Mouse (Mus musculus) MEL (cell line): ENCODE results near the gene Zfp617. TPM values are rescaled to one million over a fixed set of nuclear protein-coding genes. Genes with fewer than 3 reads are reported as not detected.

Experiments
- DNase-seq: peaks from one replicate; pipeline ENCODE4 v3.0.0; 2011; ENCODE audit warnings: low read depth, low spot score
- H3K27ac ChIP-seq: 2 replicates; pipeline ENCODE4 v1.5.1; 2012; ENCODE audit warnings: low read depth, mild to moderate bottlenecking, control low read depth, low read length, moderate library complexity; ENCODE audit not compliant: control insufficient read depth
- H3K27me3 ChIP-seq, 2 experiments: fragments of 150-350 bp in 1 of 2; sonication (generic) in 1 of 2; 2 replicates each; pipeline ENCODE4 v1.6.1; 2012; ENCODE audit warnings: low read length in 2 of 2, mild to moderate bottlenecking in 2 of 2, improper control_type of control experiment in 1 of 2, moderate library complexity in 1 of 2; ENCODE audit not compliant: insufficient read depth in 2 of 2, control insufficient read depth in 1 of 2
- H3K36me3 ChIP-seq, 2 experiments: 2 replicates each; pipeline ENCODE4 v1.6.1; 2012 to 2014; ENCODE audit warnings: low read length in 2 of 2, improper control_type of control experiment in 1 of 2, inconsistent platforms in 1 of 2, mild to moderate bottlenecking in 1 of 2; ENCODE audit not compliant: insufficient read depth in 2 of 2, control insufficient read depth in 1 of 2
- H3K4me1 ChIP-seq, 2 experiments: fragments of 150-350 bp in 1 of 2; sonication (generic) in 1 of 2; 2 replicates each; pipeline ENCODE4 v1.6.1; 2012; ENCODE audit warnings: low read length in 2 of 2, improper control_type of control experiment in 1 of 2, mild to moderate bottlenecking in 1 of 2; ENCODE audit not compliant: insufficient read depth in 2 of 2, control insufficient read depth in 1 of 2
- H3K4me3 ChIP-seq, 2 experiments: fragments of 150-350 bp in 1 of 2; sonication (generic) in 1 of 2; 2 replicates each; pipeline ENCODE4 v1.5.1; 2012; ENCODE audit warnings: low read depth in 2 of 2, low read length in 2 of 2, mild to moderate bottlenecking in 2 of 2, moderate library complexity in 2 of 2, control low read depth in 1 of 2, improper control_type of control experiment in 1 of 2; ENCODE audit not compliant: control insufficient read depth in 1 of 2, insufficient read depth in 1 of 2
- H3K79me2 ChIP-seq: 2 replicates; pipeline ENCODE4 v1.6.1; 2012; ENCODE audit warnings: mild to moderate bottlenecking, low read length, moderate library complexity; ENCODE audit not compliant: control insufficient read depth, poor library complexity, insufficient read depth
- H3K9ac ChIP-seq: 2 replicates; pipeline ENCODE4 v1.6.1; 2012; ENCODE audit warnings: low read depth, mild to moderate bottlenecking, control low read depth, low read length, moderate library complexity; ENCODE audit not compliant: control insufficient read depth, poor library complexity, severe bottlenecking
- H3K9me3 ChIP-seq: fragments of 150-350 bp; sonication (generic); replicated peaks from 2 replicates; pipeline ENCODE4 v1.6.1; 2012; ENCODE audit warnings: mild to moderate bottlenecking, low read length, improper control_type of control experiment, moderate library complexity; ENCODE audit not compliant: insufficient read depth
- BHLHE40 ChIP-seq: IDR thresholded peaks from 2 replicates; pipeline ENCODE4 v1.6.1; 2012; ENCODE audit warnings: low read depth, mild to moderate bottlenecking, inconsistent platforms, low read length, improper control_type of control experiment, borderline replicate concordance
- CTCF ChIP-seq, 3 experiments: IDR thresholded peaks in 2 of 3; conservative IDR thresholded peaks in 1 of 3; 2 replicates each; pipeline ENCODE4 v1.5.1; 2011 to 2012; ENCODE audit warnings: low read length in 3 of 3, low read depth in 2 of 3, mild to moderate bottlenecking in 2 of 3, improper control_type of control experiment in 1 of 3, inconsistent platforms in 1 of 3, mixed read lengths in 1 of 3, moderate library complexity in 1 of 3; ENCODE audit not compliant: control insufficient read depth in 1 of 3, insufficient read depth in 1 of 3, poor library complexity in 1 of 3, severe bottlenecking in 1 of 3
- E2F4 ChIP-seq: IDR thresholded peaks from 2 replicates; pipeline ENCODE4 v1.6.1; 2011; ENCODE audit warnings: low read depth, low read length, improper control_type of control experiment, borderline replicate concordance
- ELF1 ChIP-seq: IDR thresholded peaks from 2 replicates; pipeline ENCODE4 v1.6.1; 2014; ENCODE audit warnings: low read depth, mild to moderate bottlenecking, inconsistent platforms, low read length, improper control_type of control experiment, moderate library complexity
- EP300 ChIP-seq, 2 experiments: IDR thresholded peaks; 2 replicates each; pipeline ENCODE4 v1.6.1; 2011; ENCODE audit warnings: improper control_type of control experiment in 2 of 2, low read length in 2 of 2, low read depth in 1 of 2, mild to moderate bottlenecking in 1 of 2
- HCFC1 ChIP-seq: IDR thresholded peaks from 2 replicates; pipeline ENCODE4 v1.6.1; 2012; ENCODE audit warnings: low read depth, mild to moderate bottlenecking, inconsistent platforms, low read length, improper control_type of control experiment, moderate library complexity
- MAZ ChIP-seq: IDR thresholded peaks from 2 replicates; pipeline ENCODE4 v1.6.1; 2012; ENCODE audit warnings: low read depth, mild to moderate bottlenecking, inconsistent platforms, low read length, improper control_type of control experiment
- MEF2A ChIP-seq: IDR thresholded peaks from 2 replicates; pipeline ENCODE4 v1.6.1; 2014; ENCODE audit warnings: low read depth, mild to moderate bottlenecking, inconsistent platforms, low read length, improper control_type of control experiment; ENCODE audit not compliant: poor library complexity, insufficient replicate concordance, severe bottlenecking; ENCODE audit errors: extremely low read depth
- MYB ChIP-seq: IDR thresholded peaks from 2 replicates; pipeline ENCODE4 v1.6.1; 2011; ENCODE audit warnings: mild to moderate bottlenecking, low read depth, low read length, improper control_type of control experiment
- NELFE ChIP-seq: IDR thresholded peaks from 2 replicates; pipeline ENCODE4 v1.6.1; 2011; ENCODE audit warnings: low read depth, low read length, improper control_type of control experiment
- NRF1 ChIP-seq: IDR thresholded peaks from 2 replicates; pipeline ENCODE4 v1.6.1; 2014; ENCODE audit warnings: low read depth, mild to moderate bottlenecking, inconsistent platforms, low read length, improper control_type of control experiment, moderate library complexity; ENCODE audit not compliant: poor library complexity, insufficient read depth, severe bottlenecking
- RAD21 ChIP-seq: IDR thresholded peaks from 2 replicates; pipeline ENCODE4 v1.6.1; 2011; ENCODE audit warnings: mild to moderate bottlenecking, low read depth, low read length, improper control_type of control experiment
- RCOR1 ChIP-seq: IDR thresholded peaks from 2 replicates; pipeline ENCODE4 v1.6.1; 2012; ENCODE audit warnings: low read depth, mild to moderate bottlenecking, inconsistent platforms, low read length, improper control_type of control experiment
- SIN3A ChIP-seq: IDR thresholded peaks from 2 replicates; pipeline ENCODE4 v1.6.1; 2012; ENCODE audit warnings: low read length, improper control_type of control experiment, inconsistent platforms
- TAL1 ChIP-seq: IDR thresholded peaks from 2 replicates; pipeline ENCODE4 v1.6.1; 2012; ENCODE audit warnings: mild to moderate bottlenecking, inconsistent platforms, low read length, moderate library complexity, mixed read lengths
- TCF12 ChIP-seq: IDR thresholded peaks from 2 replicates; pipeline ENCODE4 v1.6.1; 2014; ENCODE audit warnings: low read depth, mild to moderate bottlenecking, inconsistent platforms, low read length, improper control_type of control experiment, moderate library complexity
- UBTF ChIP-seq: IDR thresholded peaks from 2 replicates; pipeline ENCODE4 v1.6.1; 2012; ENCODE audit warnings: low read depth, mild to moderate bottlenecking, inconsistent platforms, low read length, improper control_type of control experiment, moderate library complexity, borderline replicate concordance; ENCODE audit not compliant: insufficient read depth
- USF1 ChIP-seq: IDR thresholded peaks from 2 replicates; pipeline ENCODE4 v1.6.1; 2014; ENCODE audit warnings: low read depth, mild to moderate bottlenecking, inconsistent platforms, low read length, improper control_type of control experiment, moderate library complexity
- USF2 ChIP-seq, 2 experiments: IDR thresholded peaks; 2 replicates each; pipeline ENCODE4 v1.6.1; 2011 to 2012; ENCODE audit warnings: improper control_type of control experiment in 2 of 2, low read length in 2 of 2, borderline replicate concordance in 1 of 2, inconsistent platforms in 1 of 2, low read depth in 1 of 2, mild to moderate bottlenecking in 1 of 2; ENCODE audit not compliant: insufficient read depth in 1 of 2
- ZNF384 ChIP-seq: IDR thresholded peaks from 2 replicates; pipeline ENCODE4 v1.6.1; 2012; ENCODE audit warnings: low read depth, mild to moderate bottlenecking, inconsistent platforms, low read length, improper control_type of control experiment
- polyA plus RNA-seq, 2 experiments: library from polyadenylated mRNA; stranded (reverse) in 1 of 2; unstranded in 1 of 2; fragments of >175 nt in 1 of 2; fragments of >200 nt in 1 of 2; gene quantifications; 2 replicates each; pipeline versions ENCODE4 v1.2.1 to v1.2.4; 2012; ENCODE audit warnings: low replicate concordance in 2 of 2, low read depth in 1 of 2; ENCODE audit not compliant: insufficient read length in 2 of 2, insufficient read depth in 1 of 2, missing spikeins in 1 of 2
- total RNA-seq: library from RNA; depleted of rRNA; stranded (reverse); fragments of 300-350 nt; gene quantifications from 2 replicates; pipeline ENCODE4 v1.2.3, GENCODE M21; 2012

The Zfp617 gene
- total and polyA plus RNA-seq, 3 experiments, result 11.0 to 14.6 TPM; not detected in 1

DNA sequence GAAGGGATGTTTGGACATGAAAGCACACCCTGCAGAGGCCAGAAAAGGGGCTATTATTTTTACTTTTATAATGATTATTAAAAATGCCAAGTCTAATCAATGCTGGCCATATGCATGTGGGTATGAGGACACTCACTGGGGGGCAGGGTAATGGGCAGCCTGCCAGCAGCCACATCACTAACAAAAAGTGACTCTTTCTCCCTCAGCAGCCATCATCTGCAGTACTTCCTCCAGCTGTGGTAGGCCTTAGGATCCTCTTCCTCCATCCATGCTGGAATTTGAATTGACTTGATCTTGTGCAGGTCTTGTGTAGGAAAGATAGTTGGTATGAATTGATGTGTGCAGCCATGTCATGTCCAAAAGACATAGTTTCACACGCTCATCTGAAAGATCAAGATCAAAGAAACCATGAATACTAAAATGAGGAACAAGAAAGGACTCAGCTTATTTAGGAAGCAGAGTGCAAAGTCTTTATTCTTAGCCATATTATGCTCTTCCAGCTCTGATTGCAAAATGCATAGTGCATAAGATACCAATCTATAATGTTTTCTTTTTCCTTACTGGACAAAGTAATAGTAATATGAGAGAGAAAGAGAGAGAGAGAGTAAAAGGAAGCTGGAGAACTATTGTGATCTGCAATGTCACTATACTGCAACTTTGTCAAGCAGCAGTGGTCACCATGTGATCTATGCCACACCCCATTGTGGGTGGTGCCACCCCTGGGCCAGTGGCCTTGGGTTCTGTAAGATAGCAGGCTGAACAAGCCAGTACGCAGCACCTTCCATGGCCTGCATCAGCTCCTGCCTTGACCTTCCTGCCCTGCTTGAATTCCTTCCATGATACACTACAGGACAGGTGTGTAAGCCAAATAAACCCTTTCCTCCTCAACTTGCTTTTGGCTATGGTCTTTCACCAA lies 32.1 kb downstream of the Zfp617 start (continued):
- TF ChIP-seq SIN3A, result peak; percentile 52
- TF ChIP-seq RAD21, result no peak
- TF ChIP-seq HCFC1, result no peak
- TF ChIP-seq UBTF, result no peak

DNA sequence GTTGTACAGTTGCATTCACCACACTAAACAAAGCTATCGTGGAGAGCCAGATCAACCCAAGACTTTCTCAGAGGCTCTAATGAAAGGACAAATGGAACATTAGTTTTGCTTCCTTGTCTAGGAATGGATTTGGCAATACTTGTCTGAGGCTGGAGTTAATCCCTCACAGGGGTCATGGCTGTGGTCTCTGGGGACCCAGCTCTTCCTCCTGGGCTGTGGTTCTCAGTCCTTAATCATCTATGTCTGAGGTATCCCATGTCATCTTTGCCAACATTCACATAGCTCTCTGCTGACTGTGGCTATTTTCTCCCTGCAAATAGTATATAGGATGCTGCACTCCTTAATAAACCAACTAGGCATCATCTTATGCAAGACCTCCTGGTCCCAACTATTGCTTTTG lies 33.3 kb downstream of the Zfp617 start:
- no peaks in the 10 kb centered on the region for H3K9me3 ChIP-seq
- TF ChIP-seq SIN3A (no peak), RAD21 (no peak), TCF12 (no peak), MAZ (no peak), ELF1 (no peak), E2F4 (no peak), MEF2A (no peak), NRF1 (no peak), HCFC1 (no peak), ZNF384 (no peak), CTCF (IDR thresholded peaks at IDR 0.05 in 2 of 3, conservative IDR thresholded peaks at IDR 0.05 in 1 of 3; ENCODE audit: control insufficient read depth in 1 of 3, insufficient read depth in 1 of 3, low read depth in 2 of 3, low read length in 3 of 3, poor library complexity in 1 of 3, severe bottlenecking in 1 of 3) (no peak), RCOR1 (no peak), EP300 (IDR thresholded peaks at IDR 0.05; ENCODE audit: low read depth in 1 of 2, low read length in 2 of 2) (no peak), NELFE (no peak), TAL1 (no peak), USF1 (no peak), BHLHE40 (no peak), USF2 (IDR thresholded peaks at IDR 0.05; ENCODE audit: borderline replicate concordance in 1 of 2, insufficient read depth in 1 of 2, low read depth in 1 of 2, low read length in 2 of 2) (no peak), MYB (no peak)
- TF ChIP-seq, all 39 proteins: peak for 0
- no peak overlapping the region for H3K9ac ChIP-seq
- peaks cover 0 to 11% of the 10 kb centered on the region in 2 experiments; a peak in 2 of 4 replicates for H3K36me3 ChIP-seq
- no peak overlapping the region for H3K4me3 ChIP-seq
- DNase-seq, result no peak
- H3K27me3 ChIP-seq, result no peaks in the 10 kb centered on the region
- no peaks in the 10 kb centered on the region for H3K79me2 ChIP-seq
- peaks cover 6 to 15% of the 10 kb centered on the region in 2 experiments for H3K4me1 ChIP-seq
- no peak overlapping the region for H3K27ac ChIP-seq
